Mouse (Mus musculus) left cerebral cortex, adult 8-10 months (tissue): ENCODE results near the gene Prl8a1. TPM values are rescaled to one million over a fixed set of nuclear protein-coding genes. Genes with fewer than 3 reads are reported as not detected.

Experiments
- DNase-seq, 2 experiments: peaks; one replicate each; pipeline ENCODE4 v3.0.0; 2022; ENCODE audit warnings: low spot score in 2 of 2
- total RNA-seq, 4 experiments: library from RNA; stranded (reverse); gene quantifications; 2 replicates each; pipeline ENCODE4 v1.2.4; 2022

Gene Prl8a1
- not detected for total RNA-seq

DNA sequence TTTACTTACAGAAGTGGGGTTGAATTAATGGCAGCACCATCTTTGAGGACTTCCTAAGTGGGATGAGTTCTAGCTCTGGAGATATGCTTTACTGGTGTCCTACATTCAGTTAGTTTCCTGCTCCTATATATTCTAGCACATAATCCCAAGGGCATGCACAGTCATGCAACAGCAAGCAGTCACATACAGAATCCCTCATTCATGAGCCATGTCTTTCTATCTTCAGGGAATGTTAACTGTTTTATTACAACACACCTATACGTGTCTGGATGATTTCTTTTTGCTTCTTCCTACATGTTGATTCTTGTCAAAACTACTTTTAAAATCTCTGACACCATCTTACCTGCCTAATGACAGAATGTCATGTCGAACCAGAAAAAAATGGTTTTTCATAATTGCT lies at the start of gene Prl8a1:
Gene Prl8a1, minus strand, starts transcription at position 101 of the 400 bp plus-strand sequence.
- DNase-seq, result no peak

DNA sequence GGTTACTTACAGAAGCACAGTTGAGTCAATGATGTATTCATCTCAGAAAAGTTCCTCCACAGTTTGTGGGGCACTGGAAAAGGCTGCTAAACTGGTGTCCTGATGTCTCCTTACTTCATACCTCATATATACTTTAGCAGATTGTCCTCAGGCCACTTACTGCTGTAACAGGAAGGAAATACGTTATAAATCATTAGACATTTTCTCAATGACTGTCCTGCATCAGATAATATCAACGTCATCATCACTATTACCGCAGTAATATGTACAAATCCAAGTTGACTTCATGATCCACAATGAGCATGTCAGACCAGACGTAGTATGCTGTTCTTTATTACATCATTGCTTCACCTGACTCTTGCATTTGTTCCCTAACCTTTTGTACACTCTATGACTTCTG lies 28.5 kb upstream of the Prl8a1 start, which contains the start of gene Prl7b1:
Gene Prl7b1, minus strand, starts transcription at position 101 of the 400 bp plus-strand sequence.
- no peak for DNase-seq

DNA sequence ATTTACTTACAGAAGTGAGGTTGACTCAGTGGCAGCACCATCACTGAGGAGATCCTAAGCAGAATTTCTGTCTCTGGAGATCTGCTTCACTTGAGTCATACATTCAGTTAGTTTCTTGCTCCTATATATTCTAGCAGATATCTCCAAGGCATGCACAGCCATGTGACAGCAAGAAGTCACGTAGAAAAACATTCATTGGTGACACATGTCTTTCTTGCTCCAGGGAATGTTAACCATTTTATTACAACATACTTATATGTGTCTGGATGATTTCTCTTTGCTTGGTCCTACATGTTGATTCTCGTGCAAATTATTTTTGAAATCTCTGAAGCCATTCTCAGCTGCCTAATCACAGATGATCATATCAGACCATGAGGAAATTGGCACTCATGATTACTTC lies 17.5 kb downstream of the Prl8a1 start, which contains the start of gene Prl8a9:
Gene Prl8a9, minus strand, starts transcription at position 101 of the 400 bp plus-strand sequence.
- DNase-seq, result no peak

DNA sequence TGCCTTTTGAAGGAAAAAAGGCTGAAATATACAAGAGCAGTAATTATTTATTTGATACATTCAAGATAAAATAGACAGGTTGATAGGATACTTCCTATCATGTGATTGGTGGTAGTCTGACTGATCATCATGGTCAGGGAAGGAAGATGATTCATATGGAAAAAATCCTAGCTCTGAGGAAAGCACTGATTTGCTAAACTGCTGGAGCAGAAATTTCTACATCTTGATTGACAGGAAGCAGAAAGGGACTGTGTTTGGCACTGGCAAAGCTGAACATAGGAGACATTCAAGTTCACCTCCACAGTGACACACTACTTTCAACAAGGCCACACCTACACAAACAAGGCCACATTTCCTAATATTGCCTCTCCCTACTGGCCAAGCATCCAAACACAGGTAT lies 28.6 kb downstream of the Prl8a1 start:
- DNase-seq, result no peak

Other genes with a start within 250 kb of the Prl8a1 start
- gene Prl8a2, start 236.5 kb downstream of the Prl8a1 start, total RNA-seq, result not detected
- not detected for gene Prl2b1, start 191.3 kb downstream of the Prl8a1 start, total RNA-seq
- gene Prl8a6, start 143.5 kb downstream of the Prl8a1 start, total RNA-seq, result not detected
- not detected for gene Prl8a8, start 69.0 kb downstream of the Prl8a1 start, total RNA-seq
- not detected for gene Prl8a9, start 17.6 kb downstream of the Prl8a1 start, total RNA-seq
- gene Prl7b1, start 28.4 kb upstream of the Prl8a1 start, total RNA-seq, result not detected
- gene Prl7a1, start 60.3 kb upstream of the Prl8a1 start, total RNA-seq, result not detected
- not detected for gene Prl7a2, start 85.9 kb upstream of the Prl8a1 start, total RNA-seq
- not detected for gene Prl7d1, start 134.6 kb upstream of the Prl8a1 start, total RNA-seq
- gene Prl7c1, start 198.6 kb upstream of the Prl8a1 start, total RNA-seq, result not detected
- gene Prl2a1, start 219.5 kb upstream of the Prl8a1 start, total RNA-seq, result not detected